In the genomic region with DNA sequence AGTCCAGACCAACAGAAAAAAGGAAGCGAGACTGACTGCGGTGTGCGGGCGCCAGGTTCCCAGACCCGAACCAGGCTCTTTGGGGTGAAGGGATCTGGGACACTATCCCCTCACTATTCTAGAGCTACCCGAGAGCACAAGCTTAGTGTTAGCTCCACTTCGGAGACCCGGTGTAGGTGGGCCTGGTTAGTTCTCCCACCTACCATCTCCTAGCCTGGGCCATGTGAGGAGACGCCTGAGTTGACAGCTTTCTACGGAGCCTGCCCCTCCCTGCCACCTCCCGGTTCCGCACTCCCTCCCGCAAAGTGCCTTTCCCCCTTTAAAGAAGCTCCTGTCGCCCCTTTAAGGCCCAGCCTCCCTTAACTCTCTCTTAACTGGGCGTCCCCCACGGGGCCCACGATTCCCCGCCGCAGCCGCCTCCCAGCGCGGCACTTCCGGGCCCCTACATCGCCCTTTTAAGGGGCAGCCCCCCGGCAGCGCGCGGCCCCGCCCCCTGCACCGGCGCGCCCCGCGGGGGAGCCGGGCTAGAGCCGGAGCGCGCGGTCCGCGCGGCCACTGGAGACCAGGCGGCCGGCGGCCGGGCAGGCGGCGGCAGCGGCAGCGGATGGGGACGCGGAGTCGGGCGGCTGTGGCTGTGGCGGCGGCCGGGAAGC, we compare ENCODE assay signal across 8 mouse cellular contexts. TPM values are rescaled to one million over a fixed set of nuclear protein-coding genes. Genes with fewer than 3 reads are reported as not detected.
DNase-seq lines count a peak whose midpoint lies in the region; ATAC-seq lines count a peak whose summit lies in the region.

Inafm2 (plus strand) TSS at position 527 of the 653 bp plus-strand sequence.

- intact Hi-C loops in heart, postnatal 10 days (cut with DNase I), result no loop called here

- H3K4me1 ChIP-seq in forebrain, embryonic 14.5 days (ENCODE audit: control insufficient read depth, insufficient read depth, low read length), result peaks cover 19% of the 10 kb centered on the region; the same call in 1 of the 2 replicates
- H3K4me1 ChIP-seq in neural tube, embryonic 15.5 days, result peaks cover 60% of the 10 kb centered on the region

- peak; percentile 81 for DNase-seq in ES-CJ7 (ENCODE audit: low read depth, low spot score)
- peak; percentile 97 for DNase-seq in forebrain, embryonic 14.5 days (ENCODE audit: low spot score)
- DNase-seq in heart, postnatal 10 days, result peak; percentile 91 to 93
- DNase-seq in kidney, postnatal 4 days, result peak; percentile 89 to 94
- DNase-seq in lung, adult 18-20 months, result peak; percentile 93 to 94
- DNase-seq in testis, postnatal 10 days (ENCODE audit: low spot score), result peak; percentile 87

- WGBS in forebrain, embryonic 14.5 days, result under 1% methylated on average over 55 of the region's 57 CpGs
- under 1% methylated on average over 40 of the region's 57 CpGs for WGBS in neural tube, embryonic 15.5 days

- H3K27me3 ChIP-seq in forebrain, embryonic 14.5 days (replicated peaks; ENCODE audit: control insufficient read depth, insufficient read depth, low read length), result peaks cover 2% of the 10 kb centered on the region; the same call in 1 of the 2 replicates
- H3K27me3 ChIP-seq in neural tube, embryonic 15.5 days (replicated peaks), result peaks cover 14% of the 10 kb centered on the region; the same call in 1 of the 2 replicates

- peak within 1 kb of the TSS; percentile 81 for H3K4me3 ChIP-seq in forebrain, embryonic 14.5 days (ENCODE audit: low read depth, low read length)
- H3K4me3 ChIP-seq in neural tube, embryonic 15.5 days (replicated peaks), result peak within 1 kb of the TSS; percentile 62

- H3K27ac ChIP-seq in forebrain, embryonic 14.5 days (ENCODE audit: low read depth, low read length), result peak within 1 kb of the TSS; percentile 63
- peak within 1 kb of the TSS; percentile 64 for H3K27ac ChIP-seq in neural tube, embryonic 15.5 days (replicated peaks)

- peak; percentile 88 for ATAC-seq in cerebellum, adult (ENCODE audit: insufficient number of reproducible peaks, low FRiP score, low TSS enrichment)
- peak; percentile 95 for ATAC-seq in forebrain, embryonic 14.5 days
- peak; percentile 91 for ATAC-seq in neural tube, embryonic 15.5 days (ENCODE audit: low FRiP score)

- no peaks in the 10 kb centered on the region for H3K36me3 ChIP-seq in forebrain, embryonic 14.5 days (ENCODE audit: control insufficient read depth, insufficient read depth, low read length)
- H3K36me3 ChIP-seq in neural tube, embryonic 15.5 days, result no peaks in the 10 kb centered on the region; the same call in 1 of the 2 replicates

- H3K9ac ChIP-seq in forebrain, embryonic 14.5 days (ENCODE audit: low read length), result peak within 1 kb of the TSS; percentile 89
- H3K9ac ChIP-seq in neural tube, embryonic 15.5 days (replicated peaks), result peak within 1 kb of the TSS; percentile 71

- no peaks in the 10 kb centered on the region for H3K9me3 ChIP-seq in forebrain, embryonic 14.5 days (replicated peaks; ENCODE audit: control insufficient read depth, low read length)
- H3K9me3 ChIP-seq in neural tube, embryonic 15.5 days (replicated peaks), result no peaks in the 10 kb centered on the region

- H3K4me2 ChIP-seq in forebrain, embryonic 14.5 days (ENCODE audit: low read length), result peak within 1 kb of the TSS; percentile 96
- peak within 1 kb of the TSS; percentile 89 for H3K4me2 ChIP-seq in neural tube, embryonic 15.5 days

RNA-seq across cellular contexts. Expression of gene Inafm2, which starts in this region (rescaled TPM):
- 32.1 and 33.7 TPM in 2 replicates for polyA plus RNA-seq in forebrain, embryonic 14.5 days (2014; fragmentation: Nextera tagmentation; extraction: Ambion mirVana)
- total RNA-seq in heart, postnatal 10 days (2021), result 10 to 100 TPM; 27.4 to 37.4 TPM
- polyA plus RNA-seq in neural tube, embryonic 15.5 days (2015; fragmentation: Nextera tagmentation; extraction: Ambion mirVana), result 22.0 and 23.5 TPM in 2 replicates

Comparison
In these comparisons a context has a peak if more than half of its experiments do, and no peak if none do; other contexts are left out.
1. Peak in every context shown above with its lines: DNase-seq, ATAC-seq, H3K4me3 ChIP-seq and H3K27ac ChIP-seq.